Comparison of ENCODE assay signal across 9 mouse cellular contexts in the genomic region with DNA sequence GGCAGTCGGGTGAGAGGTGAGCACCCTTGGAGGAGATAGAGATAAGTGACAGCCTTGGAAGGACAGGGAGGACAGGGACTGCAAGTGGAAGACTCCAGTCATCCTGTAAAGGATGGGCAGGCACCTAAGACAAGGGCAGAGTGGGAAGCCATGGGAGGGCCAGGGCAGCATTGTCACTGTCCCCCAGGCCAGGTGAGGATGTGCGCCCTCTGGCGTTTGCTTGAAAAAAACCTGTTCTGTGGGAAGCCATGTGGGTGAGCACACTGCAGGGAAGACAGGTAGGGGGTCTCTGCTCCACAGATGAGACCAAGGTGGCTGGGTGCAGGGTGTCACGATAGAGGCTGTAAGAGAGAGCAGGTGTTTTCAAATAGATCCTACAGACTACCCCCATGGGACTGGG.
DNase-seq lines count a peak whose midpoint lies in the region; ATAC-seq and TF ChIP-seq lines count a peak whose summit lies in the region.
"Had no signal": no experiment of that assay in that cellular context is flagged by ENCODE, and none has a peak within 500 bp of the region (broad histone marks: within the 10 kb centered on the region; RNA-seq: fewer than 3 reads in every experiment).

No protein-coding gene starts in this region.

- no peak for ATAC-seq in forebrain, postnatal 0 days
- no peak for ATAC-seq in forebrain, embryonic 11.5 days (replicated peaks; ENCODE audit: low FRiP score)

- H3K36me3 ChIP-seq in forebrain, postnatal 0 days (ENCODE audit: insufficient read depth), result no peaks in the 10 kb centered on the region
- no peaks in the 10 kb centered on the region for H3K36me3 ChIP-seq in forebrain, embryonic 11.5 days (ENCODE audit: control insufficient read depth, insufficient read depth, low read length)
- H3K36me3 ChIP-seq: neural tube, embryonic 12.5 days had no signal

- H3K27me3 ChIP-seq in forebrain, postnatal 0 days (ENCODE audit: insufficient read depth, low read length), result no peaks in the 10 kb centered on the region
- H3K27me3 ChIP-seq in forebrain, embryonic 11.5 days (ENCODE audit: control insufficient read depth, insufficient read depth, low read length), result no peaks in the 10 kb centered on the region
- H3K27me3 ChIP-seq: neural tube, embryonic 12.5 days had no signal

- peak; percentile 62 for TF ChIP-seq CTCF in forebrain, postnatal 0 days (IDR thresholded peaks at IDR 0.05; ENCODE audit: low read depth)

- no peaks in the 10 kb centered on the region for H3K4me1 ChIP-seq in forebrain, postnatal 0 days (ENCODE audit: insufficient read depth)
- no peaks in the 10 kb centered on the region for H3K4me1 ChIP-seq in forebrain, embryonic 11.5 days (replicated peaks; ENCODE audit: control insufficient read depth, insufficient read depth, low read length)

- H3K9me3 ChIP-seq in forebrain, postnatal 0 days (ENCODE audit: low read length), result no peaks in the 10 kb centered on the region
- H3K9me3 ChIP-seq in forebrain, embryonic 11.5 days (ENCODE audit: control insufficient read depth, low read length), result no peaks in the 10 kb centered on the region
- H3K9me3 ChIP-seq: neural tube, embryonic 12.5 days had no signal

- H3K4me2 ChIP-seq in forebrain, postnatal 0 days (ENCODE audit: low read depth), result no peak overlapping the region
- no peak overlapping the region for H3K4me2 ChIP-seq in forebrain, embryonic 11.5 days (ENCODE audit: low read depth, low read length, severe bottlenecking)
- H3K4me2 ChIP-seq: neural tube, embryonic 12.5 days had no signal

- no peak for DNase-seq in forebrain, postnatal 0 days
- DNase-seq in forebrain, embryonic 11.5 days (ENCODE audit: low spot score), result no peak
- peak; percentile 9 to 36 for DNase-seq in lung, adult 18-20 months
- no peak for DNase-seq in lung, postnatal 25 days (ENCODE audit: low spot score)
- peak; percentile 46 for DNase-seq in adrenal gland, postnatal 10 days
- DNase-seq in heart, postnatal 36 days, result peak; percentile 3 to 20
- DNase-seq in retina, embryonic 14.5 days (ENCODE audit: low spot score), result peak; percentile 63
- no peak for DNase-seq in frontal cortex, postnatal 14 days (ENCODE audit: low spot score in 2 of 2)

- H3K9ac ChIP-seq in forebrain, postnatal 0 days, result no peak overlapping the region
- no peak overlapping the region for H3K9ac ChIP-seq in forebrain, embryonic 11.5 days (ENCODE audit: low read length)
- H3K9ac ChIP-seq: neural tube, embryonic 12.5 days had no signal

- no peak overlapping the region for H3K27ac ChIP-seq in forebrain, postnatal 0 days (ENCODE audit: low read depth, low read length)
- no peak overlapping the region for H3K27ac ChIP-seq in forebrain, embryonic 11.5 days (ENCODE audit: low read depth, low read length)
- H3K27ac ChIP-seq: neural tube, embryonic 12.5 days had no signal

- intact Hi-C loops in heart, postnatal 36 days (cut with DNase I), result loop anchor here (5.0 kb wide), 1 partner anchor 724 kb away; no protein-coding TSS in a partner anchor

- WGBS in forebrain, postnatal 0 days, result 43% methylated on average over 4 of the region's 4 CpGs
- WGBS in forebrain, embryonic 11.5 days, result 31% methylated on average over 4 of the region's 4 CpGs

- H3K4me3 ChIP-seq in forebrain, postnatal 0 days (ENCODE audit: low read depth, low read length), result no peak overlapping the region
- no peak overlapping the region for H3K4me3 ChIP-seq in forebrain, embryonic 11.5 days (ENCODE audit: low read depth, low read length)
- H3K4me3 ChIP-seq: neural tube, embryonic 12.5 days had no signal

Comparison
In these comparisons a context has a peak if more than half of its experiments do, and no peak if none do; other contexts are left out.
1. DNase-seq: peak in lung, adult 18-20 months (2 of 2), adrenal gland, postnatal 10 days (single experiment), heart, postnatal 36 days (2 of 2) and retina, embryonic 14.5 days (single experiment); none in forebrain, postnatal 0 days (single experiment), forebrain, embryonic 11.5 days (single experiment), lung, postnatal 25 days (single experiment) and frontal cortex, postnatal 14 days (0 of 2).